Mouse (Mus musculus) MN1 (cell line): ENCODE measurements at regions not wholly inside any gene's neighbourhood (a gene's known extent, or its start where the extent isn't known, plus 50 kb on each side); places are given as distances from the start of the nearest gene placed in this dataset.
"Not testable (repeated sequence)": the region's sequence is repeated elsewhere in the genome, so short reads cannot be mapped to it uniquely, and the experiment has no call there.

ENCODE experiments used
- DNase-seq: peaks from one replicate; pipeline ENCODE4 v3.0.0-alpha.2; 2016; ENCODE audit warnings: low spot score

DNA sequence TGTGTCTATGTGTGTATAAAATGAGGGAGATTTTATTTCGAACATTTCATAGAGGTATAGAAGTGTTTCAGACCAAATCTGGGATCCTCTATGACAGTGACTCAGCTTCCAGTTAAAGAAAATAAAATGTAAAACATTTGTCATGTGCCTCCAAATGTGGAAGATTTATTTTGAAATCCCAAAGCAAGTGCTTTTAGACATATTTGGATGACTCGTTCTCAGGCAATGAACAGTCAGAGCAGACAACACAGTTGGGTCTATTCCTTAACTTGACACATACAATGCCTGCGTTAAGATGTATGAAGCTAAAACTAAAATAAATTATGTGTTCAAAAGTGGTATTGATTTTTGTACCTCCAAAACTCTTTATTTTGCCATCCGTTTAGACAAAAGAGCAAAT lies 830.4 kb upstream of the Grm7 start:
- no peak for DNase-seq

DNA sequence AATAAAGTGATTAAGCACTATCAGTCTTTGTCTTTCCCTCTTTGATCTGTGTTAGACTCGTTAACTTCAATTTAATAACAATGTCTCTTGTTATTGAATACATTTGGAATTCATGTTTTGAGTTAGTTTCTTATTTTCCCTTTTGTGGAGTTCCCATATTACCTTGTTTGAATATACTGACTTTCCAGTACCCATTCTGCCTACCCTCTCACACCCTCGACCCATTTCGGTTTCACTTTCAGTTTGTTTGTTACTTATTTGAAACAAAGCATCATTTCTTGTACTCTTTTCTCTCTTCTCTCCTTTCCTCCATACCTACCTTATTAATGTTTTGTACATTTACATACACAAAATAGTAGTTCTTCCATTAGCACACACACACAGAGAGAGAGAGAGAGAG lies 797.1 kb upstream of the Grm7 start:
- DNase-seq, result no peak

DNA sequence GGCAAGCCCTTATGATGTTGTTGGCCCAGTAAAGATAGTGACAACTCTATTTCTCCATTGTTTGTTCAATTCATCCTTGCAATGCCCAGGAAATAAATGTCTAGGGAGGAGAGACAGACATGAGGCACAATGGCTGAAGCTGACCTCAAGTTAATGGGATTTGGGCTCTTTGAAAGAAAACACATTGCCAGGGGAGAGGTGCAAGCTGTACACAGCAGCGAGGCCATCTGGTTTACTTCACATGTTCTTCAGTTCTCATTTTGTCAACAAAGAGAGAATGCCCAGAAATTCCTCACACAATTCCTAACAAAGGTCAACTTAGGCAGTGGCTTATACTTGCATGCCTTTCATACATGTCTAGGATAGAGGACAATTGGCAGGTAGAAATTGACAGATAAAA lies 789.6 kb upstream of the Grm7 start:
- peak; percentile 57 for DNase-seq

DNA sequence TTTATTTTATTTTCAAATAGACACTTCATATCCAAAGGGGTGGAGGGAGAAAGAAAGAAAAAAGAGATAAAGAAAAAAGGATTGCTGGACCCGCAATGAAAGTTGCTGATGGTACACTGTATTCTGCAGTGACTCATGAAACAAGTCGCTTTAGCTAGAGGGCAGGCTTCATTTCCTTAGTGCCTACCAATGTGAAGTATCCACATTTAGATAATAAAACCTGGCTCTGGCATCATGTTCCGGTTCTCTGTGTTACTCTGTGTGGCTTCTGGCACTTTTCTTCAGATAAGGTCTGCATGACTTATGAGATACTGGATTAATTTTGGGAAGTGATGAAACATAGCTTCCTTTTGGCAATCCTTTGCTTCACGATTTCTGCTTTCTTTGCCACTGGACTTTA lies 782.0 kb upstream of the Grm7 start:
- DNase-seq, result peak; percentile 6

DNA sequence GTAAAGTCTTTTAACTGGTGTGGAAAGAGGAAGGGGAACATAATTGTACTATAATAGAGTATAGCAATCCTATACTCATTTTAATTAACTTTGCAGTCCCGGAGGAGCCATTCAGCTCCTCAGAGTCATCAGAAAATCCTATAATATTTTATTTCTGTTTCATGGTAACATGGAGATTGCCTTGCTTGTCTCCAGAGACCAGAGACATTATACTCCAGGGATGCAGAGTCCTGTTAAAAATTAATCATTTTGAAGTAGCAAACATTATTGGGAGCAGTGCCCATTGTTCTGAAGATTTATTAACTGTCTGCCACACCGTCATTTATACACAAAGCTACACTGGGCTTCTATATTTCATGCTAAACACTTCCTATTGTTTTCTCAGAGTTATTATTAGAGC lies 771.2 kb upstream of the Grm7 start:
- no peak for DNase-seq

DNA sequence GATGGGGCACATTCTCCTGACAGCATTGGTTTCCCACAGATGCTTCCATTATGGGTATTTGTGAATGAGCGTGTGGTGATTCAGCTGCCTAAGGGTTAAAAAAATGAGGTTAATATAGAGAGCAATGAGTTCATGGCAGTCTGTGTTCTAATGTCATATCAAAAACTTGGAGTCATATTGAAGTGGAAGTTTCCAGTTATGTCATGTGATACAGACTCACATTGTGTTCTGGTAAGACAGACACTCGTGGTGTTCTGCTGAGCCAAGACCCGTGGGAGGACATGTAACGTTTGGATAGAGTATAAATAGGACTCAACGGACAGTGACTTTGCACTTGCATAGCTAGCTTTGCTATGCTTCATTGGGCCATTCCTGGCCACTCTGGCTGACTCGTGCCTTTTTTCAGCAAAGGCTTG lies 770.7 kb upstream of the Grm7 start:
- no peak for DNase-seq

DNA sequence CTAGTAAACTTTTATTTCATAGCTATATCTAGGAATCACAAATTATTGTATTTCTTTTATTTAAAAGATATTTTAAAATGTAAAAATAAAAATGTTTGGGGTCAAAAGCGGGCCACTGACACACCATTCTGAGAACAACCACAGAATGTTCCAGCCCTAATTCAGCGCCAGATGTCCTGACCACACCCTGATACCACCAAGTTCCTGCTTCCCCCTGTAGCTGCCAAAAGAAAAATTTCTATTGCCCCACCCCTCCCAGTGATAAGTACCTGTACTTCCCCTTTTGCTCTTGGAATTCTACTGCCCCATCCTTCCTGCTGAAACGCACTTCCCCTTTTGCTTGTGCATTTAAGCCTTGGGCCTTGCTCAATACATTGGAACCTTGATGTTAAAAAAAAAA lies 769.8 kb upstream of the Grm7 start:
- DNase-seq, result not testable (repeated sequence)

DNA sequence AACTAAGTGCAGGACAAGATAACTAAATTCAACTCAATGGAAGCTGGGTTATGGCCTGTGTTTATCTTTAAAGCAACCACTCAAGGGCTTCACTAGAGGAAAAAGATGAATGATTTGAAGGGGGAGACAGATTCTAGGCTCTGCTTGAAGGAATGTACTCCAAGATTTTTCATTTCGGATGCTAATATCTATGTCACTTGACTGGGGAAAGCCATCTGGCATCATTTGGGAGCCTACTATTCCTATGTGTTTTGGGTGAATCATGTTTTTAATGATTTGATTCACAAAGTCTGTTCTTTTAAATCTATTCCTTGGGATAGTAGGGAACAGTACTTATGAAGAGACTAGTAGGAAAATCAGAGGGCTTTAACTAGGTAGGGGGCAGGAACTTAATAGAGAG lies 766.2 kb upstream of the Grm7 start:
- no peak for DNase-seq

DNA sequence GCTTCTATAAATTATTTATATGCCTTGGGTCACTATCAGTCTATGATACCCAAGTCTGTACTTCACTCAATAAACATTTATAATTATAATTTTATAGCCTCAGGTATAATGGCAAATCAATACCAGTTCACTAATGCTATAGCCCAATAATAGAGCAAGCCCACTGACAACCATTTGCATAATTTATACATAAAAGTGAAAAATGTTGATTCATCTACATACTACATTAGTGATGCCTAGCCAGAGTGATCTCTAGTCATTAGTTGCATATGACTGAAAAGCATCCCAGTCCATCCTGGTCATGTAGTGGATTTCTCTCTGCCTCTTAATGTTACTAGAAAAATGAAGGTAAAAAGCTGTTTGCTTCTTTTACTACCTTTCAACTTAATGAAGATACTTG lies 721.6 kb upstream of the Grm7 start:
- DNase-seq, result no peak

DNA sequence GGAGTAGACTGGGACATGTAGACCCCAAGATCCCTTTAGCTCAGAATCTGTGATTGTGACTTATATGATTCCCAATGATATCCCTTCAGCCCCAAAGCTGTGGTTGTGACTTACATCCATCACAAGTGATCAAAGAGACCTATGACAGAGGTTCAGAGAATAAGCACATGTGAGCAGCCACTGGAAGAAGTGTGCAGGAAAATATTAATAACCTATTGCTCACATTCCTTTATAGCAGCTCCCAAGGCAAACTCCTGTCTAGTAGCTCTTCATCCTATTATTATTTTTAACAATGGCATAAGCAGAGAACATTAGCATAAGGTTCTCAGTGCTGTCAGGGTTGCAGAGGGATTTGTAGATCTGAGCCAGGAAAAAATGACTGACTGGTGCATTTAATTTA lies 696.9 kb upstream of the Grm7 start:
- DNase-seq, result no peak

DNA sequence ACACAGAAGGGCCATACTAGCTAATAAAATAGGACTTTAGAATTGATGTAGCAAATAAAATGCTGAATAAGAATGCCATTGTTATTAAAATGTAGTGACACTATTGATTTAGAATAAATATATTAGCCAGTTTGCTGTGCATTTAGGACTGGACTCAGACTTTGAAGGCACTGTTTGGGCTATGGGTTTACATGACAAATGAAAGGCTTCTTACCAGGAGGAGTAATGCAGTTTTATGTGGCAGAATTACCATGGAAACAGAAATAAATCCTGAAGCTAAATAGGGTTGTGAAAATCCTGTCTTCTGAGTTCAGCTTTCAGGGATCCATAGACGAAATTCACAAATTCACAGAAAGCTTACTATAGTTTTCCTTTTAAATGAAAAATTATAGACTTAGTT lies 696.5 kb upstream of the Grm7 start:
- DNase-seq, result no peak

DNA sequence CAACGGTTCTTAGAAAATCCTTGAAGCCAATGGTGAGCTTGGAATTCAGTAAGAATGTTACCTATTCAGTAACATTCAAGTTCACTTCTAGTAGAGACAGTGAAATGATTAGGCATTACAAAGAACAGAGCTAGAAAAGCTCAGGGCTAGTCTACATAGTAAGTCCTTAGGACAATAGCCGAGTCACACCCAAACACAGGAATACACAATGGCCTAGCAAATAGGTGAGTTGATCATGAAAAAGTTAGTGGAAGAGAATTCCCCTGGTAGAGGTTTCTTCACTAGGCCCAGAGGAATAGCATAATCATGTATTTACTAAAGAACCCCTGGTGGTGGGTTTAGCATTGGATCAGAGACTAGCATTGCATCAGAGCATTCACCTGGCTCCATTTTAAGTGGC lies 687.5 kb upstream of the Grm7 start:
- not testable (repeated sequence) for DNase-seq
